In genomic region chr19:37237712-37238437, GRCm38 (mm10) we compare ENCODE assay signal across 8 mouse cellular contexts. TPM values are rescaled to one million over a fixed set of nuclear protein-coding genes. Genes with fewer than 3 reads are reported as not detected.
DNase-seq lines count a peak whose midpoint lies in the region; ATAC-seq and TF ChIP-seq lines count a peak whose summit lies in the region.

No protein-coding gene starts in this region.

- H3K9me3 ChIP-seq in intestine, embryonic 15.5 days = no peaks in the 10 kb centered on the region
- H3K9me3 ChIP-seq in intestine, postnatal 0 days (ENCODE audit: control insufficient read depth) = no peaks in the 10 kb centered on the region
- no peaks in the 10 kb centered on the region for H3K9me3 ChIP-seq in limb, embryonic 12.5 days

- H3K9ac ChIP-seq in intestine, embryonic 15.5 days = no peak overlapping the region
- H3K9ac ChIP-seq in intestine, postnatal 0 days (ENCODE audit: low read depth, low read length) = no peak overlapping the region
- no peak overlapping the region for H3K9ac ChIP-seq in limb, embryonic 12.5 days (replicated peaks)

- H3K4me2 ChIP-seq in intestine, embryonic 15.5 days (replicated peaks) = no peak overlapping the region
- no peak overlapping the region for H3K4me2 ChIP-seq in intestine, postnatal 0 days (replicated peaks; ENCODE audit: low read depth)
- H3K4me2 ChIP-seq in limb, embryonic 12.5 days = no peak overlapping the region

- H3K27me3 ChIP-seq in intestine, embryonic 15.5 days (replicated peaks) = peaks cover 17% of the 10 kb centered on the region
- H3K27me3 ChIP-seq in intestine, postnatal 0 days (replicated peaks; ENCODE audit: control insufficient read depth, insufficient read depth, low read length) = peaks cover 26% of the 10 kb centered on the region
- peaks cover 41% of the 10 kb centered on the region for H3K27me3 ChIP-seq in limb, embryonic 12.5 days

- peak; percentile 78 for ATAC-seq in intestine, embryonic 15.5 days
- ATAC-seq in intestine, postnatal 0 days = no peak
- ATAC-seq in limb, embryonic 12.5 days (ENCODE audit: insufficient number of reproducible peaks, insufficient read depth, low FRiP score, low TSS enrichment, low read depth) = 0 out of 2 replicates have a peak, but pooled peaks have one; percentile 46

- H3K36me3 ChIP-seq in intestine, embryonic 15.5 days = no peaks in the 10 kb centered on the region
- H3K36me3 ChIP-seq in intestine, postnatal 0 days (ENCODE audit: control insufficient read depth, insufficient read depth) = no peaks in the 10 kb centered on the region
- H3K36me3 ChIP-seq in limb, embryonic 12.5 days = no peaks in the 10 kb centered on the region

- WGBS in intestine, embryonic 15.5 days = 6% methylated on average over 15 of the region's 15 CpGs
- WGBS in intestine, postnatal 0 days = 7% methylated on average over 15 of the region's 15 CpGs
- WGBS in limb, embryonic 12.5 days = 10% methylated on average over 15 of the region's 15 CpGs

- H3K4me3 ChIP-seq in intestine, embryonic 15.5 days (replicated peaks) = no peak overlapping the region
- H3K4me3 ChIP-seq in intestine, postnatal 0 days (ENCODE audit: low read depth, low read length) = no peak overlapping the region
- no peak overlapping the region for H3K4me3 ChIP-seq in limb, embryonic 12.5 days (replicated peaks)

- peak; percentile 24 for DNase-seq in embryo, embryonic 10.5 days (ENCODE audit: low spot score)
- DNase-seq in spleen, postnatal 14 days (ENCODE audit: low spot score in 2 of 2) = peak; percentile 59 to 66
- DNase-seq in kidney, postnatal 10 days = no peak
- no peak for DNase-seq in cerebellum, postnatal 4 days (ENCODE audit: low spot score in 2 of 2)
- no peak for DNase-seq in natural killer cell, adult 2 months (ENCODE audit: low spot score in 2 of 2)

- TF ChIP-seq CTCF in intestine, postnatal 0 days (IDR thresholded peaks at IDR 0.05; ENCODE audit: low read depth) = no peak

- 0 out of 2 replicates have a peak, but pooled peaks cover 5% of the 10 kb centered on the region for H3K4me1 ChIP-seq in intestine, embryonic 15.5 days (replicated peaks)
- H3K4me1 ChIP-seq in intestine, postnatal 0 days (replicated peaks; ENCODE audit: control insufficient read depth, insufficient read depth, low read length) = no peaks in the 10 kb centered on the region
- H3K4me1 ChIP-seq in limb, embryonic 12.5 days (replicated peaks) = peaks cover 17% of the 10 kb centered on the region

- H3K27ac ChIP-seq in intestine, embryonic 15.5 days = no peak overlapping the region
- H3K27ac ChIP-seq in intestine, postnatal 0 days (ENCODE audit: low read depth, low read length) = no peak overlapping the region
- H3K27ac ChIP-seq in limb, embryonic 12.5 days = no peak overlapping the region

RNA-seq across cellular contexts. Expression of gene Cpeb3, which starts 29.5 kb away (rescaled TPM):
- polyA plus RNA-seq in intestine, embryonic 15.5 days (2015; fragmentation: Nextera tagmentation; extraction: Ambion mirVana) = 0.85 and 1.0 TPM in 2 replicates
- 1.6 TPM in 2 replicates for polyA plus RNA-seq in intestine, postnatal 0 days (2015; fragmentation: Nextera tagmentation; extraction: Ambion mirVana)
- 1.2 and 1.9 TPM in 2 replicates for polyA plus RNA-seq in limb, embryonic 12.5 days (2016; fragmentation: Nextera tagmentation; extraction: Ambion mirVana)

RNA-seq across cellular contexts. Expression of gene March5, which starts 30.5 kb away (rescaled TPM):
- polyA plus RNA-seq in intestine, embryonic 15.5 days (2015; fragmentation: Nextera tagmentation; extraction: Ambion mirVana) = 69.9 and 75.8 TPM in 2 replicates
- 44.9 and 45.6 TPM in 2 replicates for polyA plus RNA-seq in intestine, postnatal 0 days (2015; fragmentation: Nextera tagmentation; extraction: Ambion mirVana)
- polyA plus RNA-seq in limb, embryonic 12.5 days (2016; fragmentation: Nextera tagmentation; extraction: Ambion mirVana) = 150 and 155 TPM in 2 replicates

Comparison
In these comparisons a context has a peak if more than half of its experiments do, and no peak if none do; other contexts are left out.
1. DNase-seq: peak in embryo, embryonic 10.5 days (single experiment) and spleen, postnatal 14 days (2 of 2); none in kidney, postnatal 10 days (single experiment), cerebellum, postnatal 4 days (0 of 2) and natural killer cell, adult 2 months (0 of 2).